Mouse (Mus musculus) brain, embryonic 14.5 days (tissue): Measurements from ENCODE around the gene Efnb1.

Experiments
- CTCF ChIP-seq: fragments of 200-500 bp; IDR thresholded peaks from 2 replicates; pipeline ENCODE4 v1.5.1; 2012; ENCODE audit warnings: inconsistent platforms, mild to moderate bottlenecking, moderate library complexity, borderline replicate concordance; ENCODE audit not compliant: insufficient read depth, insufficient read length; ENCODE audit errors: extremely low read depth
- POLR2A ChIP-seq: fragments of 200-500 bp; IDR thresholded peaks from 2 replicates; pipeline ENCODE4 v1.6.1; 2012; ENCODE audit warnings: mild to moderate bottlenecking, inconsistent platforms, borderline replicate concordance; ENCODE audit not compliant: poor library complexity, insufficient read depth, insufficient read length, severe bottlenecking; ENCODE audit errors: extremely low read depth

- TF ChIP-seq POLR2A, result no peak
- no peak for TF ChIP-seq CTCF
These were observed 55.6 kb downstream of the Efnb1 start for GRCm38 (mm10) chrX:99191441-99192087.
